Mouse (Mus musculus) testis, adult 2 months (tissue): ENCODE results near the gene Uimc1.

Experiments
- CTCF ChIP-seq: fragments of 200-500 bp; IDR thresholded peaks from 2 replicates; pipeline ENCODE4 v1.5.1; 2012; ENCODE audit warnings: low read depth, mild to moderate bottlenecking, inconsistent platforms, low read length, moderate library complexity; ENCODE audit not compliant: control insufficient read depth, insufficient read depth, insufficient replicate concordance
- POLR2A ChIP-seq: fragments of 200-500 bp; IDR thresholded peaks from 2 replicates; pipeline ENCODE4 v1.6.1; 2012; ENCODE audit warnings: low read depth, mild to moderate bottlenecking, inconsistent platforms, low read length, moderate library complexity; ENCODE audit not compliant: control insufficient read depth

DNA sequence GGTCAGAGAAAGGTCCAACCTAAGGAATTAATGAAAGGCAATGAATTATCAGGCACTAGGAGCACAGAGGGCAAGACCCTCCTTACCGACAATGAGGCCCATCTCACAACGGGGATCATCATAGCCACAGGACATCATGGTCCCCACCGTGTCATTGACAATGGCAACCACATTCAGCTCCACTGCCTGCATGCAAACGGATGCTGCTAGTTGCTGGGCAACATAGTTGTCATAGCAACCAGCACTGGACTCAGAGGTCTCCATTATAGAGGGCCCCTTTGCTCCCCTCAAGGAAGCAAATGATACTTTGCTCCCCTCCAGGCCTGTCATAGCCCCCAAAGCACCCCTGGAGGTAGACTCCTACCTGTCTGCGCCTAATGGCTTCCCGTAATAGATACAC lies 91.5 kb downstream of the Uimc1 start:
- TF ChIP-seq CTCF (no peak), POLR2A (no peak)
